8 mouse cellular contexts compared by ENCODE assay signal in the genomic region with DNA sequence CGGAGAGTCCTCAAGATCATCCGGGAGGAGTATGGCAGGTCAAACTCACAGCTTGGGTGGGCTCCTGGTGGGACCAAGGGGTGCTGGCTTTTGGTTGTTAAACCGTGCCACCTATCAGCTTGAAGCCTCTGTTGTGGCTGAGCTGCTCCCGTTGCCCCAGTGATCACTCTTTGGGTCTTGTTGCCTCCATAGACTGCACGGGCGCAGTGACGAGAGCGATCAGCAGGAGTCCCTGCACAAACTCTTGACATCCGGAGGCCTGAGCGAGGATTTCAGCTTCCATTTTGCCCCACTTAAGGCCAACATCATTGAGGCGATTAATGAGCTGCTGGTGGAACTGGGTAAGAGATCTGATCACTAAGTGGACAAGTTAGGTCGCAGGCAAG. TPM values are rescaled to one million over a fixed set of nuclear protein-coding genes. Genes with fewer than 3 reads are reported as not detected.
A peak's percentile ranks its signal among the peaks of the same experiment; 100 is the strongest.
DNase-seq lines count a peak whose midpoint lies in the region; ATAC-seq and TF ChIP-seq lines count a peak whose summit lies in the region.

No protein-coding gene starts in this region.

- no peaks in the 10 kb centered on the region for H3K27me3 ChIP-seq in kidney, embryonic 14.5 days (ENCODE audit: control insufficient read depth, insufficient read depth, low read length)
- no peaks in the 10 kb centered on the region for H3K27me3 ChIP-seq in forebrain, embryonic 10.5 days (ENCODE audit: poor library complexity, severe bottlenecking)
- H3K27me3 ChIP-seq in midbrain, postnatal 0 days (ENCODE audit: insufficient read depth, low read length) = no peaks in the 10 kb centered on the region

- no peak for TF ChIP-seq CTCF in midbrain, postnatal 0 days (IDR thresholded peaks at IDR 0.05)

- peak overlapping the region; percentile 72 for H3K9ac ChIP-seq in kidney, embryonic 14.5 days (ENCODE audit: low read depth, low read length)
- H3K9ac ChIP-seq in midbrain, postnatal 0 days (replicated peaks; ENCODE audit: low read length, poor library complexity, severe bottlenecking) = peak overlapping the region; percentile 56

- peak; percentile 3; the same call in 1 of the 2 replicates for ATAC-seq in kidney, embryonic 14.5 days (ENCODE audit: low FRiP score, low TSS enrichment)
- no peak for ATAC-seq in midbrain, postnatal 0 days (ENCODE audit: low FRiP score)

- peak overlapping the region; percentile 75 for H3K4me2 ChIP-seq in kidney, embryonic 14.5 days (replicated peaks; ENCODE audit: low read depth, low read length)
- peak overlapping the region; percentile 92 for H3K4me2 ChIP-seq in midbrain, postnatal 0 days (ENCODE audit: low read depth, low read length, poor library complexity, severe bottlenecking)

- peak overlapping the region; percentile 94 for H3K4me3 ChIP-seq in kidney, embryonic 14.5 days (ENCODE audit: low read length)
- peak overlapping the region; percentile 87 for H3K4me3 ChIP-seq in forebrain, embryonic 10.5 days
- peak overlapping the region; percentile 72 for H3K4me3 ChIP-seq in midbrain, postnatal 0 days (ENCODE audit: low read depth, low read length)

- peak overlapping the region; percentile 57; the same call in 1 of the 2 replicates for H3K27ac ChIP-seq in kidney, embryonic 14.5 days (ENCODE audit: low read depth, low read length)
- peak overlapping the region; percentile 85 for H3K27ac ChIP-seq in forebrain, embryonic 10.5 days
- H3K27ac ChIP-seq in midbrain, postnatal 0 days (ENCODE audit: low read depth, low read length) = peak overlapping the region; percentile 58

- H3K36me3 ChIP-seq in kidney, embryonic 14.5 days (ENCODE audit: control insufficient read depth, insufficient read depth, low read length) = peaks cover 38% of the 10 kb centered on the region
- H3K36me3 ChIP-seq in forebrain, embryonic 10.5 days (replicated peaks) = peaks cover 42% of the 10 kb centered on the region
- H3K36me3 ChIP-seq in midbrain, postnatal 0 days (ENCODE audit: insufficient read depth, low read length) = peaks cover 30% of the 10 kb centered on the region

- no peaks in the 10 kb centered on the region for H3K9me3 ChIP-seq in kidney, embryonic 14.5 days (ENCODE audit: control insufficient read depth, low read length)
- H3K9me3 ChIP-seq in forebrain, embryonic 10.5 days = no peaks in the 10 kb centered on the region
- H3K9me3 ChIP-seq in midbrain, postnatal 0 days (ENCODE audit: low read length) = no peaks in the 10 kb centered on the region

- WGBS in kidney, embryonic 14.5 days = 1% methylated on average over 12 of the region's 12 CpGs
- 4% methylated on average over 12 of the region's 12 CpGs for WGBS in forebrain, embryonic 10.5 days
- 5% methylated on average over 12 of the region's 12 CpGs for WGBS in midbrain, postnatal 0 days

- DNase-seq in kidney, postnatal 25 days = no peak
- peak; percentile 59 for DNase-seq in R1 (ENCODE audit: low read depth, low spot score)
- no peak for DNase-seq in forebrain, embryonic 10.5 days (ENCODE audit: extremely low spot score, low spot score)
- DNase-seq in kidney, postnatal 4 days = peak; percentile 41 to 59
- no peak for DNase-seq in midbrain, postnatal 0 days (ENCODE audit: low spot score)
- no peak for DNase-seq in urinary bladder, postnatal 4 days (ENCODE audit: low spot score in 2 of 2)
- no peak for DNase-seq in ovary, postnatal 10 days (ENCODE audit: low spot score)

- peaks cover 16% of the 10 kb centered on the region for H3K4me1 ChIP-seq in kidney, embryonic 14.5 days (ENCODE audit: control insufficient read depth, insufficient read depth, low read length)
- H3K4me1 ChIP-seq in forebrain, embryonic 10.5 days = peaks cover 27% of the 10 kb centered on the region
- peaks cover 4% of the 10 kb centered on the region; the same call in 1 of the 2 replicates for H3K4me1 ChIP-seq in midbrain, postnatal 0 days (ENCODE audit: insufficient read depth, low read length)

RNA-seq across cellular contexts. Expression of gene Eif2b2, which starts 0.6 kb away (rescaled TPM):
- 95.7 and 105 TPM in 2 replicates for polyA plus RNA-seq in kidney, embryonic 14.5 days (2014; fragmentation: Nextera tagmentation; extraction: Ambion mirVana)
- polyA plus RNA-seq in forebrain, embryonic 10.5 days (2016; fragmentation: Nextera tagmentation; extraction: Ambion mirVana) = 123 and 129 TPM in 2 replicates
- 43.1 and 65.3 TPM in 2 replicates for total RNA-seq in midbrain, postnatal 0 days (2014; rRNA removed)
- 79.5 and 82.5 TPM in 2 replicates for polyA plus RNA-seq in midbrain, postnatal 0 days (2015; fragmentation: Nextera tagmentation; extraction: Ambion mirVana)

RNA-seq across cellular contexts. Expression of gene Pgf, which starts 42.3 kb away (rescaled TPM):
- polyA plus RNA-seq in kidney, embryonic 14.5 days (2014; fragmentation: Nextera tagmentation; extraction: Ambion mirVana) = 16.3 and 21.9 TPM in 2 replicates
- polyA plus RNA-seq in forebrain, embryonic 10.5 days (2016; fragmentation: Nextera tagmentation; extraction: Ambion mirVana) = 2.5 and 3.1 TPM in 2 replicates
- total RNA-seq in midbrain, postnatal 0 days (2014; rRNA removed) = 3.4 and 6.0 TPM in 2 replicates
- 9.1 and 9.4 TPM in 2 replicates for polyA plus RNA-seq in midbrain, postnatal 0 days (2015; fragmentation: Nextera tagmentation; extraction: Ambion mirVana)

RNA-seq across cellular contexts. Expression of gene Mlh3, which starts 50.5 kb away (rescaled TPM):
- polyA plus RNA-seq in kidney, embryonic 14.5 days (2014; fragmentation: Nextera tagmentation; extraction: Ambion mirVana) = 6.2 and 10.8 TPM in 2 replicates
- 8.7 and 9.4 TPM in 2 replicates for polyA plus RNA-seq in forebrain, embryonic 10.5 days (2016; fragmentation: Nextera tagmentation; extraction: Ambion mirVana)
- total RNA-seq in midbrain, postnatal 0 days (2014; rRNA removed) = 7.2 and 9.9 TPM in 2 replicates
- polyA plus RNA-seq in midbrain, postnatal 0 days (2015; fragmentation: Nextera tagmentation; extraction: Ambion mirVana) = 4.7 and 5.0 TPM in 2 replicates

Comparison
In these comparisons a context has a peak if more than half of its experiments do, and no peak if none do; other contexts are left out.
1. DNase-seq: peak in R1 (single experiment) and kidney, postnatal 4 days (2 of 2); none in kidney, postnatal 25 days (0 of 2), forebrain, embryonic 10.5 days (single experiment), midbrain, postnatal 0 days (single experiment), urinary bladder, postnatal 4 days (0 of 2) and ovary, postnatal 10 days (single experiment).
2. Peak in every context shown above with its lines, with median percentiles within 50 percentile points of each other: H3K27ac ChIP-seq and H3K4me3 ChIP-seq.